Mouse (Mus musculus): Measurements from ENCODE around the gene Zfp36. TPM values are rescaled to one million over a fixed set of nuclear protein-coding genes. Genes with fewer than 3 reads are reported as not detected.
A peak's percentile ranks its signal among the peaks of the same experiment; 100 is the strongest.

Gene Zfp36
- total RNA-seq, 2 experiments from 2014 or later, result 11.4 to 27.2 TPM

GRCm38 (mm10) chr7:28368276-28368920, 11.7 kb downstream of the Zfp36 start:
- DNase-seq, result no peak

GRCm38 (mm10) chr7:28367663-28368275, 12.3 kb downstream of the Zfp36 start:
- no peak for DNase-seq

- DNase-seq, result no peak
Observed at GRCm38 (mm10) chr7:28362441-28363060, 17.5 kb downstream of the Zfp36 start.

DNA sequence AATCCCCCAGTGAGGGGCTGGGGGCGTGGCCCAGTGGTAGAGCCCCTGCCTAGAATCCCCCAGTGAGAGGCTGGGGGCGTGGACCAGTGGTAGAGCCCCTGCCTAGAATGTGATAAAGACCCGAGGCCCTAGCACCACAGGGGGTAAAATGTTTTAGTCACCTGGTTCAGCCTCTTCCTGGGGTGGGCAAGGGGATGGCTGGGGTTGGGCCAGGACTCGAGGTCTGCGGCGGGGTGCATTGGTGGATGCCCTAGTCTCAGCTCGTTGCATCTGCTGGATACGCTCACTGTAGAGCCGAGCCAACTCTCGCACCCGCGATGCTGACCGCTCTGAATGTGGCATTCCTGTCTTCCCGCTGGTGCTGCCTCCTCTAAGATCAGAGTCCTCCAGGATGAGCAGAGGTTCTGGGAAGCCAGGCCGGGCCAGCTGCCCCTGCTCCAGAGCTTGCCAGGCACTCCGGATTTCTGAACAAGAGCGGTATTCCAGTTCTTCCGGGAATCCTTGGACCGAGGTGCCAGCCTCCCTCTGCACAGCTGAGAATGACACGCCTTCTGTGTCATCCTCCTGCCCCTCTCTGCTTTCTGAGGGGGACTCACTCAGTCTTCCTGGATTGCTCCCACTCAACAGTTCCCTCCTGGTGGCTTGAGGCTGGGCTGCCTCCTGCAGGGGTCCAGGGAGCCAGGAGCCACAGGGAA, 18.3 kb downstream of the Zfp36 start:
- no peak for DNase-seq

DNA sequence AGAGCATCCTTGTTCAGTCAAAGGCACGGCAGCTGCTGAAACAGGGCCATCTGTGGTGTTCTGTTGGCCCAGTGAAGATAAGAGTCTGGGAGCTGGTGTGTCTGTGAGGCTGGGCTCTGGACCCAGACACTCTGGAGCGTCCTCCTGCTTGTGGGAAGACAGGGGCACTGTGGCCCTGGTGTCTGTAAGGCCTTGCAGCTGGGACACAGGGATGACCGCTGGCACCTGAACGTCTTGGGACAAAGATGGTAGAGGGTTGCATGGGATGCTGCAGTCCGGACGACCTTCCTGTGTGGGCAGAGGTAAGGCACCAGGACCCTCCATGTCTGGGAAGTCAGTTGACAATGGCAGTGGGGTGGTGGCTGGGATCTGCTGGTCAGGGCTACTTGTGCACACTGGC, 19.8 kb downstream of the Zfp36 start:
- DNase-seq, result no peak

- DNase-seq, result no peak
Observed at GRCm38 (mm10) chr7:28359854-28360253, 20.2 kb downstream of the Zfp36 start.

GRCm38 (mm10) chr7:28358431-28358830, 21.6 kb downstream of the Zfp36 start:
- DNase-seq, result no peak

DNA sequence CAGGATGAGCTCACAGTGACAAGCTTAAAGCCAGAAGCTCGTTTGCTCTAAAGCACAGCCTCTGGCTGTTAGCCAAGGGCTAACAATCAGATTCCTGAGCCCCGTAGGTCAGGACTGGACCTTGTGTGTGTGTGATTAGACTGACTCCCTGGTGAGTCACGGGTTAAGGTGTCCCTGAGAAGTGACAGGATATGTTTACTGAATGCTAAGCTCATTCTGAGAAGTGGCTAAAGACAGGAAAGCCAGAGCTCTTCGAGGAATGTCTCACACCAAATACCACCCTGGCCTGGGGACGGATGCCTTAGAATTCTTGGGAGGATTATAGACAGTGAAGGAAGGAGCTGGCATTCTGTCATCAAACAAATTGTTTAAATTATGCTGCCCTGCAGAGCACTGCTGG, 22.1 kb downstream of the Zfp36 start:
- peak; percentile 48 for DNase-seq

- DNase-seq, result peak; percentile 65
Observed at GRCm38 (mm10) chr7:28356981-28357380, 23.1 kb downstream of the Zfp36 start.

DNA sequence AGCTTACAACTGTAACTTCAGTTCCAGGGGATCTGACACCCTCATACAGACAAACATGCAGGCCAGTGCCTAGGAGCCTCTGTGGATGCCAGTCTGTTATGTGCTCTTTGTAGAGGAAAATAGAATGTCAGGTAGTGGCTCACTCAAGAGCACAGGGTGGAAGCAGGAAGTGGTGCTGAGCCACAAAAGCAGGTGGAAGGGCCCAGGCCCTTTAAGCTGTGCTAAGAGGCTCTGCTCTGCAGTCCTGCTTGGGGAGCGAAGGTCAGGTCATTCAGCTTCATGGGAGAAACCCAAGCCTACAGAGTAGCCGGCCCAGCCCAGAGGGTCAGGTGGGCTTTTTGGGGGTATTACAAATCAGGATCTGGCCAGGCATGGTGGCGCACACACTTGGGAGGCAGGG, 24.8 kb downstream of the Zfp36 start:
- DNase-seq, result no peak

DNA sequence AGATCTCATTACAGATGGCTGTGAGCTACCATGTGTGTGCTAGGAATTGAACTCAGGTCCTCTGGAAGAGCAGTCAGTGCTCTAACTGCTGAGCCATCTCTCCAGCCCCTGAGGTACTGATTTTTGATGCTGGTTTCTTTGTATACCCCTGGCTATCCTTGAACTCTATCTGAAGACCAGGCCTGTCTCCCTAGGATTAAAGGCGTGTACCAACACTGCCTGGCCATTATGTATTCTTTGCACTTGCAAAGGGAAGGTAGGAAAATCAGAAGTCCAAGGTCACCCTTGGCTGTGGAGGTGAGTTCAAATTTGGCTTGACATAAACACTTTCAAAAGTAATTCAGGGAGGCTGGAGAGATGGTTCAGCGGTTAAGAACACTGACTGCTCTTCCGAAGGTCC, 25.5 kb downstream of the Zfp36 start:
- no peak for DNase-seq

DNA sequence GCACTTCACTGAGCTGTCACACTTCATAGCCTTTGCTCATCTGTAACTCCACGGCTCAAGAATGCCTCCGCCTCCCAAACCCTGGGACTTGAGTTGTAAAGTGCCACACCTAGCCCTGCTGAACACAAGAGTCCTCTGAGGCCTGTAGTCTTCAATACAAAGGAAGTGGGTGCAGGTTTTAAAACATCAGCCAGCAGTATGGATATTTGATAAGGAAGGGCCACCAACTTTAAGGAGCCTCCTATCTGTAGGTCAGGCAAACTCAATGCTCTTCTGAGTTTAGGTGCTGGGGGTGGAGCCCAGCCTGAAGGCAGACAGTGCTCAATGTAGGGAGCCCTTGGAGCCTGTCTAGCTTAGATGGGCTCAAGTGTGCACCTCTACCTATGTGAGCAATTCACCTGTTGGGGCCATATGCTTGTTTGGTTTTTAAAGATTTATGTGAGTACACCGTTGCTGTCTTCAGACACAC, 25.9 kb downstream of the Zfp36 start:
- DNase-seq, result no peak

- DNase-seq, result no peak
Observed at GRCm38 (mm10) chr7:28353267-28353666, 26.8 kb downstream of the Zfp36 start.

- no peak for DNase-seq
Observed at GRCm38 (mm10) chr7:28351676-28352191, 28.3 kb downstream of the Zfp36 start.

GRCm38 (mm10) chr7:28350155-28350883, 29.7 kb downstream of the Zfp36 start, which contains the start of gene Rps16:
Gene Rps16 (plus strand): TSS chr7:28350652.
- DNase-seq, result peak; percentile 99

DNA sequence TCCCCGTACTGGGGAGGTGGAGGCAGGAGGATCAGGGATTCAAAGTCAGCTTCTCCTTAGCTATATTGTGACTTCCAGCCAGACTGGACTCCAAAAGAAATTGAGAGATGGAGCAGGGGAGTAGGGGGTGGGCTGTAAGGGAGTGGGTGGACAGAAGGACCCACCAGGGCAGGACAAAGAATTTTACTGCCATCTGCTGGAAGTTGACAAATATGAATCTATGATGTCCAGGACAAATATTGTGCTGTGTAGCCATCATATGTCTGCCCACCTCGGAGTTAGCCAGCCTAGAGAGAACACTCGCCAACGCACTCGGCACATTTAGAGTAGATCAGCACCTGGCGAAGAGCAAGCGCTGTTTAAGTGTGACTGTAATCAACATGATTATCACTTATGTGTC, 31.5 kb downstream of the Zfp36 start:
- DNase-seq, result no peak

- DNase-seq, result peak; percentile 86
Observed at GRCm38 (mm10) chr7:28347746-28348145, 32.3 kb downstream of the Zfp36 start.

DNA sequence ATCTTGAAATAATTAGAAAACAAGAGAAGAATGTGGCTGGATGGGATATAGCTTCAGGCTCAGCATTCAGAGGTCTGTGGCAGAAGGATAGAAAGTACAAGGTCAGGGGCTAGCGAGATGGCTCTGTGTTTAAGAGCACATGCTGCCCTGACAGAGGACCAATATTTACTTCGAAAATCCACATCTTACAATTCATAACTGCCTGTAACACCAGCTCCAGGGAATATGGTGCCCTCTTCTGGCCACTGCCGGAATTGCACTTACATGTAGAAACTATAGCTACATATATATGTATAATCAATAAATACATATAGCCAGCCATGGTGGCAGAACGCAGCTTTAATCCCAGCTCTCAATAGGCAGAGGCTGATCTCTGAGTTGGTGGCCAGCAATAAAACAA, 35.4 kb downstream of the Zfp36 start:
- peak; percentile 78 for DNase-seq

- no peak for DNase-seq
Observed at GRCm38 (mm10) chr7:28341381-28341780, 38.7 kb downstream of the Zfp36 start.

DNA sequence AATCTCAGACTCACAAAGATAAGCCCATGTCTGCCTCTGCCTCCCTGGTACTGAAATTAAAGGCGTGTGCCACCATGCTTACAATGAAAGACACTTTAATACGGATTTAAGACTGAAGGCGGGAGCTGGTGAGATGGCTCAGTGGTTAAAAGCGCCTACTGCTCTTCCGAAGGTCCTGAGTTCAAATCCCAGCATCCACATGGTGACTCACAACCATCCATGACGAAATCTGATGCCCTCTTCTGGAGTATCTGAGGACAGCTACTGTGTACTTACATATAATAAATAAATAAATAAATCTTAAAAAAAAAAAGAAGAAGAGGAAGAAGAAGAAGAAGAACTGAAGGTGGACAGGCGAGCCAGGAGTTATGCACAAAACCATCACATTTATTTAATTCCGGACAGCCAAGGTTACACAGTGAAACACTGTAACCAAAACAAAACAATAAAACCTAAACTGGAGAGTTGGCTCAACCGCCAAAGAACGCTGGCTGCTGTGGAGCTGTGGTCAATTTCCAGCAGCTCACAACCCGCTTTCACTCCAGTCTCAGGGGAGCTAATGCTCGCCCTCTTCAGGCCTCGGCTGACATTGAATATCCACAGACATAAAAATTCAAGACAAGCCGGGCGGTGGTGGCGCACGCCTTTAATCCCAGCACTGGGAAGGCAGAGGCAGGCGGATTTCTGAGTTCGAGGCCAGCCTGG, 40.7 kb downstream of the Zfp36 start:
- peak; percentile 73 for DNase-seq
